Mouse (Mus musculus): ENCODE results near the gene Il4ra.
A peak's percentile ranks its signal among the peaks of the same experiment; 100 is the strongest.

Il4ra gene

GRCm38 (mm10) chr7:125572737-125573136 is 20.8 kb downstream of the Il4ra start:
- DNase-seq (ENCODE audit: low spot score), result no peak

GRCm38 (mm10) chr7:125573849-125574248 is 21.9 kb downstream of the Il4ra start:
- no peak for DNase-seq (ENCODE audit: low spot score)

- no peak for DNase-seq (ENCODE audit: low spot score)
Observed at GRCm38 (mm10) chr7:125574832-125575231, 22.9 kb downstream of the Il4ra start.

GRCm38 (mm10) chr7:125575738-125576540 is 24.0 kb downstream of the Il4ra start:
- DNase-seq (ENCODE audit: low spot score), result no peak

- DNase-seq (ENCODE audit: low spot score), result peak; percentile 44
Observed at GRCm38 (mm10) chr7:125576982-125577381, 25.1 kb downstream of the Il4ra start.

- no peak for DNase-seq (ENCODE audit: low spot score)
Observed at GRCm38 (mm10) chr7:125577486-125578088, 25.7 kb downstream of the Il4ra start.

GRCm38 (mm10) chr7:125578106-125578505 is 26.2 kb downstream of the Il4ra start:
- DNase-seq (ENCODE audit: low spot score), result no peak

GRCm38 (mm10) chr7:125579545-125580219 is 27.8 kb downstream of the Il4ra start:
- no peak for DNase-seq (ENCODE audit: low spot score)

GRCm38 (mm10) chr7:125580220-125580549 is 28.3 kb downstream of the Il4ra start:
- DNase-seq (ENCODE audit: low spot score), result no peak

- DNase-seq (ENCODE audit: low spot score), result no peak
Observed at GRCm38 (mm10) chr7:125580625-125581316, 28.9 kb downstream of the Il4ra start.

GRCm38 (mm10) chr7:125581317-125581672 is 29.4 kb downstream of the Il4ra start:
- peak; percentile 89 for DNase-seq (ENCODE audit: low spot score)

- no peak for DNase-seq (ENCODE audit: low spot score)
Observed at GRCm38 (mm10) chr7:125583325-125584004, 31.5 kb downstream of the Il4ra start.

GRCm38 (mm10) chr7:125584005-125584369 is 32.1 kb downstream of the Il4ra start:
- no peak for DNase-seq (ENCODE audit: low spot score)

- DNase-seq (ENCODE audit: low spot score), result no peak
Observed at GRCm38 (mm10) chr7:125586355-125586754, 34.4 kb downstream of the Il4ra start.

- no peak for DNase-seq (ENCODE audit: low spot score)
Observed at GRCm38 (mm10) chr7:125588721-125589120, 36.8 kb downstream of the Il4ra start.

GRCm38 (mm10) chr7:125589896-125590295 is 38.0 kb downstream of the Il4ra start:
- DNase-seq (ENCODE audit: low spot score), result no peak

- DNase-seq (ENCODE audit: low spot score), result no peak
Observed at GRCm38 (mm10) chr7:125593831-125594230, 41.9 kb downstream of the Il4ra start.

GRCm38 (mm10) chr7:125596406-125596805 is 44.5 kb downstream of the Il4ra start:
- no peak for DNase-seq (ENCODE audit: low spot score)

GRCm38 (mm10) chr7:125597083-125597482 is 45.2 kb downstream of the Il4ra start:
- no peak for DNase-seq (ENCODE audit: low spot score)

- no peak for DNase-seq (ENCODE audit: low spot score)
Observed at GRCm38 (mm10) chr7:125597516-125598347, 45.8 kb downstream of the Il4ra start.

- DNase-seq (ENCODE audit: low spot score), result no peak
Observed at GRCm38 (mm10) chr7:125599373-125599973, 47.6 kb downstream of the Il4ra start.
